Mouse (Mus musculus): ENCODE data around the gene Glg1.
"Not testable (repeated sequence)": the region's sequence is repeated elsewhere in the genome, so short reads cannot be mapped to it uniquely, and the experiment has no call there.

The Glg1 gene

DNA sequence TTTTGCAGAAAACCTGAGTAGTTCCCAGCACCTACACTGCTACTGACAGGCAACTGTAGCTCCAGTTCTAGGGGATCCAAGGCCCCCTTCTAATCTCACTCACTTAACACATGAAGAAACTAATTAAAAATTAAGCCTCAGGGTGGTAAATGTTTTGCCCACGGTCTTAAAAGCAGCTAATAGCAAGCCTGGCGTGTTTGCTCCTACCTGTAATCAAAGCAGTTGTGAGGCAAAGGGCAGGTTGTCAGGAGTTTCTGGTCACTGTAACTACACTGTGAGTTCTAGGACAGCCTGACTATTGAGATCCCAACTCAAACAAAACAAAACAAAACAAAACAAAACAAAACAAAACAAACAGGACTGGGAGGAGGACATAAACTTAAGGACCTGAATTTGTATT lies 8.9 kb downstream of the Glg1 start:
- DNase-seq: no peak

DNA sequence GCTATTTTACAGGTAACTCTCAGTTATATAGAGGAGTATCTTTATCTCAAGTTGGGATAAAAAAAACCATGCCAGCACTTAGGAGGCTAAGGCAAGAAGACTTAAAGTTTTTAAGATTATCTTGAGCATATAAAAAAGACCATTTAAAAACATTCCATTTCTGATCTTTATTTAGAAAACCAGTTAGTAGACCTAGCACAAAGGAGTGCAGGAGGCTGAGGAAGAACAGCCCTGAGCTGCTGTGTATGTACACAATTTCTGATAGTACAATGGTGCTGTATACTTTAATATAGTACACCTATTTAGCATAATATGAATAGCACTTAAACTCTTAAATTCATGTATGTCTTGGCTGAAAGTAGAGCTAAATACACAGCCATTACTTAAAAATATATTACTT lies 10.9 kb downstream of the Glg1 start:
- no peak for DNase-seq

DNA sequence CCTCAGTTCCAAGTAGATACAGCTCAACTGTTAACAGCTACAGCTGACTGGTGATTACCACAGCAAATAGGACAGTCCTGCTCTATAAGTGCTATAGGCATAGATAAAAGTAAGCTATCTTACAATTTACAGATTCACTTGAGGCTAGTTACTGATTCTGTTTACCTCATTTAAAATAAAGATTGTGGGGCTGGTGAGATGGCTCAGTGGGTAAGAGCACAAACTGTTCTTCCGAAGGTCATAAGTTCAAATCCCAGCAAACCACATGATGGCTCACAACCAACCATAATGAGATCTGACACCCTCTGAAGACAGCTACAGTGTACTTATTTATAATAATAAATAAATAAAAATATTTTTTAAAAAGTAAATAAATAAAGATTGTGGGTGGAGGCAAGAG lies 12.2 kb downstream of the Glg1 start:
- DNase-seq: not testable (repeated sequence)

DNA sequence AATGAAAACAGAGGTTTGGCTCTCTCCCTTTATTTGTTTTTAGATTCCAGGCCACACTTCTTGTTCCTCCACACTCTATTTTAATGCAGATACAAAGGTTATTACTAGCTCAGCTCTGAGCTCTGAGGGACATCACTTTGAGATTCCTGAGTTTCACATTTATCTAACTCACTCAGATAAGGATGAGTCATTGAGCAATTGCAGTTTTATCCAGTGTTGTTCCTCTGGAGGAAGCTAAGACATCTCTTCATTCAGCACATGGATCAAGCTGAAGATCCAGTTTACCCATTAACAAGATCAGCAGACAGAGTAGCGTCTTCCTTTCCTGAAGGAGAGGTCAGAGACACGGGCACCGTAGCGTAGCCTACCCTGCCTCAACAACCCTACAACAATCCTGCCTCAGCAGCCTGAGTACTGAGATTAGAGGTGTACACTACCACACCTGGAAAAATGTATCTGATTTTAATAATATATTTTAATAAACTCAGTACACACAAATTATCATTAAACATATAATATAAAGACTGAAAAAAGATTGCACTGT lies 12.7 kb downstream of the Glg1 start:
- DNase-seq: no peak

DNA sequence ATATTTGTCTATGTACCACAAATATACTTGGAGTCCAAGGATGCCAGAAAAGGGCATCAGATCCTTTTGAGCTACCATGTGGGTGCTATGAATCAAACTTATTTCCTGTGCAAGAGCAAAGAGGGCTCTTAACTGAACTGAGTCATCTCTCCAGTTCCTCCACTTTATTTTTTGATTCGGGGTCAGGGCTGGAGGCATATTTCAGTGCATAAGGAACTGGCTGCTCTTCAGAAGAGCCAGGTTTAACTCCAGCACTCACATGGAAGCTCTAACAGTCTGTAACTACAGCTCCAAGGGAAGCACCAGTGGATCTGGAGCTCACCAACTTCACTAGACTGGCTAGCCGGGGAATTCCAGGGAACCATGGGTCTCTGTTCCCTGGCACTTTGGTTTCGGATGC lies 21.7 kb downstream of the Glg1 start:
- no peak for DNase-seq

DNA sequence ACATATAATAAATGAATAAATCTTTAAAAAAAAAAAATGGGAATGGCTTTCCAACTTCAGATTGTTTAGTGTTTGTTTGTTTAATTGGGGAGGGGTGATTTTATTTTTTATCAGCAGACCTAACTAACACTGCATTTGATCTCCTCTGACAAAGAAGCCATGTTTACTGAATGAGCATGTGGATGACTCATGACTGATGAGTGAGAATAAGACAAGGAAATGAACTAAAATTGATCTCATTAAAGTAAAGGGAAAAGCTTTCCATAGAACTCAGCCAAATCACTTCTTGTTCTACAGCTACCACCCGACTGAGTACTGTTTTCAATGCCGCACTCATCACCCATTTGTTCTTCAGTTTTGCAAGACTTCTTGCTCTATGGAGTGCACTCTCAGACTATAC lies 25.3 kb downstream of the Glg1 start:
- no peak for DNase-seq

DNA sequence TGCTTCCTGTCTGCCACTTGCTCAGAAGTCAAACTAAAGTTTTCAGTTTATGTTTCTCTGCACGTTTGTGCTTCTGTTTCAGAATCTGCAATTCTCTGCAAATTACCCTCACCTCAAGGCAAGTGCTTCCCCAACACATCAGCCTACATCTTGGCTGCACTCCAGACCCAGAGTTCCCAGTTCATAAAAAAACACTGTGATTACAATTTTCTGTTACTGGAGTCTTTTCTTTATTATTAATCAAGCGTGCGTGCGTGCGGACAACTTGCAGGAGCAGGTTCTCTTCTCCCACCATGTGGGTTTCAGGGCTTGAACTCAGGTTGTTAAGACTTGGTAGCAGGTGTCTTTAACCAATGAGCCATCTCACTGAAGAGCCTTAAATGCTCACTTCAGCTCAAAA lies 34.9 kb downstream of the Glg1 start:
- no peak for DNase-seq

DNA sequence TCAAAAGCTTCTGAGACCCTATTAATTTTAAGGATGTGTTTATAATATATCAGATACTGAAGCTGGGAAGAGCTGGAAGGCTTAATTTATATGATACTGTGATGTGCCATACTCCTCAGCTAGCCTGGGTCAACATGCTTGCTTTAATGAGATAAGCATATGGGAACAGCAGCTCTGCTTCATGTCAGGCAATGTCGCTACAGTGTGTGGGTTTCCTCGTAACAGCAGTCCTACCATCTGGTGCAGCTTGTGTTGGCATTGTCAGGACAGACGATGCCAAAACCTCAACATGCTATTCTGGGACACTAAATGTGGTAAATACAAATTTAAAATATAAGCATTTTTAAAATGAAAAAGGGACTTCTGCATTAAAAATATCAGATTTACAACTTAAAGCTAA lies 40.9 kb downstream of the Glg1 start:
- no peak for DNase-seq

DNA sequence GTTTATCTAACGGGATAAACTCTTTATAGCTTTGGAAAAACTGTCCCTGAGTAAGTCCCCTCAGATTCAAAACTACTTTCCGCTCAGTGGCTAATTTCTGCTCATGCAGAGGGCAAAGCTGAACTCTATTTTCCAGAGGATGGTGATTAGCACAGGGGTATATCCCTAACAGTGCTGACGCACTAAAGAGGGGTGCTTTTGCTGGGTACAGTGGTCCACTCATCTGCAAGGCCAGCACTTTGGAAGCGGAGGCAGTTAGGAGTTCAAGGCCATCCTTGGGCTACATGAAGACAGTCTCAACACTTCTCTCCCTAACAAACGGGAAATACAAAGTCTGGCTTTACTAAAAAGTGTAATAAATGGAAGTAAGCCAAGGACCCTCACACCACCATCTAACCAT lies 45.6 kb downstream of the Glg1 start:
- no peak for DNase-seq

DNA sequence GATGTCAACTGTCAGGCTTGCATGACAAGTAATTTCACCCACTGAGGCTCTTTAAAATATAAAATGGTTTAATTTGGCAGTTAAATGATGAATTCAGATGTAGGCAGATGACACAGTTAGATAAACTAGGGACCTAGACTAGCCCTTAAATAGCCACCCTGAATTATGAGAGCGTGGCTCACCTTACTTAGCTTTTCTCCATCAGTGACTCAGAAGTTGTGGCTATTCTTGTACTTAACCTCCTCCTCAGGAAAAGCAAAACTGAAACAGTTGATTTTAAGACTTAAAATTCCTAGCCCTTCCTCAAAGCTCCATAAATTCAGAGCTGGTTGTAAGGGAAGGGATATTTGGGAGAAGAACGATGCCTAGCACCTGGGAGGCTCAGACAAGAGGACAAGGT lies 47.8 kb downstream of the Glg1 start:
- no peak for DNase-seq

DNA sequence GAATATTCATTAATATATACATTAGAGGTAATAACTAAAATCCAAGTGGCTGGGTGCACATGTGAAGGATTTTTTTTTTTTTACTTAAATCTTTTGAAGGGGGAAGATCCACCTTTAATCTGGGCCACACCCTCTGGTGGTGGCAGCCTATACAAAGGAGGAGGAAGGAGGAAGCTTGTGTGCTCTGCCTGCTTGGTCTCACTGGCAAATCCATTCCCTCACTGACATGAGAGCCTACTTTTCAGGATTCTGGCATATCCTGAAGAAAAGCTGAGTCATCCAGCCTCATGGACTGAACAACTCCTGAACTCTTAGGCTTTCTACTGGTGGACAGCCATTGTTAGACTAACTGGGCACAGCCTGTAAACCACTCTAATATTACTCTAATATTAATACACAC lies 49.1 kb downstream of the Glg1 start:
- no peak for DNase-seq

DNA sequence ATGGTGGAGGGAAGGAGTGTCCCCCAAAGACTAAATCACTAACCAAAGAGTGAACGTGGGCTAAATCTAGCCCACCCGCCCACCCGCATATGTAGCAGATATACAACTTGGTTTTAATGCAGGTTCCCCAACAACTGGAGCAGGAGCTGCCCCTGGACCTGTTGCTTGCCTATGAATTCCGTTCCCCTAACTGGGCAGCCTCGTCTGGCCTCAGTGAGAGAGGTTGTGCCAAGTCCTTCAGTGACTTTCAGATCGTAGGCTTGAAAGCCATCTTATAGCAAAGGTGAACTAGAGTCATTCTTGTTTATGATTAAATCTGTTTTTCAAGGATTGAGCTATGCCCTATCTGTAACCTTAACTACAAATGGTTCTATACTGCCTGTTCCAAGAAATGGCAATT lies 52.7 kb downstream of the Glg1 start:
- no peak for DNase-seq

DNA sequence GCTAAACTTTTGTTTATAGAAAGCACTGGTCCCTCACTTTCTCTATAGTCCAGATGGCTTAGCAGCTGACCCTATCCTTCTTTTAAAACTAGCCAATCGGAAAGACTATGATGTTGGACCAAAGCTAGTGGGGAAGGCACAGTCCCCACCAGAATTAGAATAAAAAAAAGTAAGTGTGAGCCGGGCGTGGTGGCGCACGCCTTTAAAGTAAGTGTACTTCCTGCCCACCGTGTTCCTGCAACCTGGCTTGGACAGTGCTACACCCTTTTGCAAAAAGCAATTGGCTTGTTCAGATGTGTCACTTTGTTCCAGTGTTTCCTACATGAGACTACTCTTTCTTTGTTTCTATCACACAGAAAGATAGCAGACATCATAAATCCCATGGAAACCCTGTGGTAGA lies 54.0 kb downstream of the Glg1 start:
- DNase-seq: no peak

DNA sequence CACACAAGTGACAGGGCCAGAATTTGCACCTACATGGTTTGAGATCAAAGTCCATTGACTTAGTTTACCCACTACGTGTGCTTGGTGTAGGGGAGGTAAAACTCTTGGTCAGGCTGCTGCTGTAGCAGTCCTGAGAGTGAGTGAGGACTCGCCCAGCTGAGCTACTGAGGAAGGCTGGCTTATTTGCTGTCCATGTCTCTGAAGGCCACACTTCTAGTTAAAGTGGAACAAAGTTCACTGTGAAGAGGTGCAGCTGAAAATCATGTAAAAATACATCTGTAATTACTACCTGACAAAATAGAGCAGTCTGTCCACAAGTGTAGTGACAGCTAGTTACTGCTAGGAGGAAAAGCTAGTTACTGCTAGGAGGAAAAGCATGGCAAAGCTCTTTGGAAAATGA lies 55.7 kb downstream of the Glg1 start:
- DNase-seq: no peak

DNA sequence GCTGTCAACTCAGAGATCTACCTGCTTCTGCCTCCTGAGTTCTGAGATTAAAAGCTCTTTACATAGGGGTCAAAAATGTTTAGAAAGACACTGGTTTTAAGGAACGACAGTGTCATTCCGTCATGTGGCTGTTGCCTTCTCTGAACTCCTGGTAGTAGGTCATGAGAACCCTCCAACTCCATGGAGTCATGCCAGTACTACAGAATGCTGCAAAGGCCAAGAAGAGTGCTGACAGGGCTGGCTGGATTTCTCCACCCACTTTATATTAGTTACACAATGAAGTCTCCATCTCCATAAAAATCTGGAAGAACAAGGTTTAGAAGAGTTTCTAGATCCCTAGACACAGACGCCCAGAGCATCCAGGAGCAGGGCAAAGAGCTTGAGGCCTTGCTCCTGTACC lies 61.0 kb downstream of the Glg1 start:
- no peak for DNase-seq

DNA sequence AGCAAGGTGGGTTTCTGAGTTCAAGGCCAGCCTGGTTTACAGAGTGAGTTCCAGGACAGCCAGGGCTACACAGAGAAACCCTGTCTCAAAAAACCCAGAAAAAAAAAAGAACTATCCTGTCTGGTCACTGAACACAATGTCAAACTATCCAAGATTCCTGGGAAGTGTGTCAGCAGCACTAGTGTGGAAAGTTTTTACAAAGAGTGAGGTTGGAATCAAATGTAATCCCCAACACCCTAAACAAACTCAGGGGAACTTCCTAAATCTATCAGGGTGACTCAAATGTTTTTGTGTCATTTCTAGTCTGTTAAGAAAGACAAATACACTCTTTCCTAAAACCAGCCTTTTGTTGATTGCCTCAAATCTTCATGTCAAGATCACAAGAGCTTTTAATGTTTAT lies 62.8 kb downstream of the Glg1 start:
- DNase-seq: no peak

DNA sequence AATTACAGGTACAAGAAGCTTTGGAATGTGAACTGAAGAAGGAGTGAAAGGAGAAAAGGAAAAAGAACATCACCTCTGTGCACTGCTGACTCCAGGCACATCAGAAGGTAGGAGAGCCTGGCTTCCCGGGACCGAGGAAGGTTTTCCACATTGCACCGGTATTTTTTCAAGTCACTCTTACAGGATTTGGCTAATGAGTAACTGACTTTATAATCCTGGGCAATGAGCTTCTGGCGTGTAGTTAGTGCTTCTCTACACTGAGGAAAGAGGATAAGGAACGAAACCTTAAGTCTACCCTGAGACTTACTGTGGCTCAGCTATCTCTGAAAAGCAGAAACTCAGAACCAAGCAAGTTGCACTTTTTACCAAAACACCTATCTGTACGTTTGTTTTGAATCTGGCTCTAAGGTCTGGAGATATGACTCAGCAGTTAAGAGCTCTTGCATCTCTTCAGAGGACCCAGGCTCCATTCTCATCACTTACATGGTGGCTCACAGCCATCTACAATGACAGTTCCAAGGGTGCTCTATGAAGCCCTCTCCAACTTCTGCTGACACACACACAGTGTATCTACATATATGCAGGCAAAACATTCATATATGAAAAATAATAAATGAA lies 70.3 kb downstream of the Glg1 start:
- no peak for DNase-seq

DNA sequence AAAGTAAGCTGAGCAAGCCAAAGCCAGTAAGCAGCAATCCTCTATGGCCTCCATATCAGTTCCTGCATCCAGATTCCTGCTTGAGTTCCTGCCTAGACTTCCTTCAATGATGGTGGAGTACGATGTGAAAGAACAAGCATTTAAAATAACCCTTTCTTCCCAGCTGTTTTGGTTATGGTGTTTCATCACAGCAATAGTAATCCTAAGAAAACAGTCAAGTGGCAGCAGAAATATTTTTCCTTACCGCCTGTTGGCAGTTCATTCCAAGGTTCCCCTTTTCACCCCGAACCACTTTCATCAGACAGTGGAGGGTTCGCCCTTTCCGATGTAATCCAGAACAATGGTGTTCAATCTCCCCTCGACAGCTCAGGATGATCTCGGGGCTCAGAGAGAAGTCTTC lies 71.5 kb downstream of the Glg1 start:
- DNase-seq: no peak

DNA sequence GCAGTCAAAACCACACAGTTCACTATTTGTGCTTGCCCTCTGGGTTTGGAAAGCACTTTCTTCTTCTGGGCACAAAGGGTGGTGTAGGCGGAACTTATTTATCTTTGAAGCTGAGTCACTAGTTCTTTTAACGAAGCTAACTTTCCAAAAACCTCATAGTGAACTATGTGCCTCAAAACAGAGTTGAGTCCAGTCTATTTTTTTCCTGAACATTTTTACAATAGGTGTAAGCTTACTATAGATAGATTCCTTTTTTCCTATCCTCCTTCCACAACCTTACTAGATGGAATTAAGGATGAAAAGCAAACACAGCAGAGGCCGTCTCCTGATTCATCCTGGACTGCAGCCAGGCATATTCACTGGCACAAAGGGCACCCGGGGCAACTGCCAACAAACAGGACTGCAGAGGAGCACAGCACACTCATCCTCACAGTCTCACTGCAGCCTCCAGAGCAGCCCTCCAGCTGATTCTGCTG lies 73.5 kb downstream of the Glg1 start:
- no peak for DNase-seq

DNA sequence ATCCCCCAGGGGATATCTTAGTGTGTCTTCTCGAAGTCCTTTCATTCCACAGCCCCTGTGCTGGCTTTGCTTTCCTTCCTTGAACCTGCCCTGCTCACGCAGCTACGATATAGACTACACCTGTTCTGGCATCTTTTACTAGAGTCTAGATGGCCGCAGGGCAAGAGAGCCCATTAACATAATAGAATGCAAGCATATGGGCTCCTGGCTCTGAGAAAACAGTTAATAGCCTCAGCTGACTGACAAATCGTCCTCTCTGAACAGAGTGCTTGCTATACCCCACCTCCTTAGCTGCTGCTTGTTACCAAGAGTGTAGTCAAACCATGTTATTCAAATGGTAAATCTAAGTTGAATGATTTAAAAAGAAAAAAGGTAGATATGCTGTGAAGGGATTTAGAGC lies 87.4 kb downstream of the Glg1 start:
- DNase-seq: no peak

DNA sequence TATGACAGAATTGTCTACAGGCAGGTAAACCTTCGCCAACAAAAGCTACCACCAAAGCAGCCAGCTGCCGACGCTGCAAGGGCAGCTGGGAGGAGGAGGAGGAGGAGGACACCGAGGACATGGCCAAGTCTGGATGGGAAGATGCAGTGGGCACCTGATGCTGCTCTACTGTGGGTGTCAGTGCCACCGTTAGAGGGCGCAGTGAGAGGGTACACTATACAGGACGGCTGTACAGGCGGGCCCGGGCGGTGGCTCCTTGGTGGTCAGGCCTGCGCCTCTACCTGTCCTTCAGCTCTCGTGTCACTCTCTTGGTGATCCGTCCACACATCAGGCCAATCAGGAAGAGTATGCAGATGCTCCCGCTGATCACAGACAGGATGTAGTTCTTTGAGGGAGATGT lies 101.4 kb downstream of the Glg1 start:
- peak; percentile 45 to 46 for DNase-seq

DNA sequence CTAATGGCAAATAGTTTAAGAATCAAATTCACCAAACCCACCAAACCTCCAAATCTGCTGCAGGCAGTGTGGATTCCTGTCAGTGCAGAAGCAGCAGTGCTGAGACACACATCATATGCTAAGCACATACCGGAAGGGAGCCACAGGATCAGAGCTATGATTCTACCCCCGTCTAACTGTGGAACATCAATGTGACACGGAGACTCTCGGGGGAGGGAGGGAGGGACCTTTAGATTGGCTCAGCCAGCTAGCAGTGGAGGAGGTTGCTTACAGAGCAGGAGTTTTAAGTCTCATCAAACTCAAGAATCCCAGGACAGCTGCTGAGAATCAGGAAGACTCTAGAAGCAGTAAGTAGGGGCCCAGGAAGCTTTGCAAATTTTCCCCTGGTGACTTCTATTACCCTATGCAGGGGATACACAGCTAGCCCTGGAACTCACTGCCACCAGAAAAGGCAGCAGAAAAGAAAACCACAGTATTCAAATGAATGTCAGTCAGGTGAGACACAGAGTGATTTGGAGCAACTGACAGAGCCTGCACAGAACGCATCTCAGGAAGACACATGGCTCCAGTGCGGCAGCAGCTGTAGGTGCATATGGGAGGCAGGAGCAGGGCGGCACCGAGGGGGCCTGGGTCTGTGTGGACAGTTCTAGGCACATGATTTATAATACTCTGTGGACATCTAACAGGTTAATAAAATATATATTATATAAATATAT lies 103.1 kb downstream of the Glg1 start:
- DNase-seq: no peak

DNA sequence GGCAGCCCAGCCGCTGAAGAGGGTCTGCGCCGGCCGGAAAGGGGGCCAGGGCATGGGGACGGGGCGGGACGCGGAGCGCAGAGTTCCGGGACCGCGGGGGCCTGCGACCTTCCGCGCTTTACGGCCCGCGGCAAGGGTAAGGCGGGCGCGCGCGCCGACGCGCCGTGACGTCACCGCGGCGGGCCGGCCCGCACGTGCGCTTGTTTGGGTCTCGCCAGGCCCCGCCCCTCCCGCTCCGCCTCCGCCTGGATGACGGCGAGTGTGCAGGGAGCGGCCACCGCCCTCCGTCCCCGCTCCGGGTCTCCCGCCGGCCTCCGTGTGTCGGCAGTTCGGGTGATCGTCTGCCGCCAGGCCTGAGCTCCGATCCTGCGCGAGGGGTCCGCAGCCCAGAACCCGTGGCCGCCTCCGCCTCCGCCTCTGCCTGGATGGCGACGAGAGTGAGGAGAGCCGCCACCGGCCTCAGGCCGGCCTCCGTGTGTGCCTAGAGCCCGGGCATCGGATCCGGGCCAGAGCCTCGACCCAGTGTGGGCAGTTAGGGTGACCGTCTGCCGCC lies 113.5 kb downstream of the Glg1 start:
- peak; percentile 92 to 94 for DNase-seq

DNA sequence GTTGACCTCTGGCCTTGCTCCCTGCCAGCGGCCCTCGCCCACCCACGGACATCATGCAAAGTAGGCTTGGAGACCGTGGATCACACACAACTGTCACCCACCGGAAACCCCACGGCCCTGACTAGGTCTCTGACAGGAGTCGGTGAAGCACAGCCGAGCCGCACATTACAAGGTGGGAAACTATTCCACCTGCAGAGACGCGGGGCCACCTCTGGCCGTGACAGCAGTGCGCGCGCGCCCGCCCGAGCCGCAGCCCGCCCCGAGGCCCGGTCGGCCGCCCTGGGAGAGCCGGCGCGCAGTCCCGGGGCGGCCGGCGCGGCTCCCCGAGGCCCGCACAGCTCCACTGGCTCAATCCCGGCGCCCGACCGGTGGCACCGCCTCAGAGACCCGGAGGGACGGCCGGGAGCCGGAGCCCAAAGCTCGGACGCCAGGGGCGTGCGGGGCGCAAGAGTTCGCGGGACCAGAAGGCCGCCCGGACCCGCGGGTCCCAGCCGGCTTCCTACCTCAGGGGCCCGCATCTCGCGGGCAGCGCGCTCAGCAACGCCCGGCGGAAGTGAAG lies 114.0 kb downstream of the Glg1 start:
- DNase-seq: peak in 1 of 2 experiments; percentile 45
